Mouse (Mus musculus): ENCODE measurements around the gene Itfg2.
A peak's percentile ranks its signal among the peaks of the same experiment; 100 is the strongest.

Itfg2 gene

GRCm38 (mm10) chr6:128375192-128375591 is 49.5 kb downstream of the Itfg2 start, which contains the start of the genes Tex52 and Gm44596:
TSS of gene Tex52 (plus strand) at chr6:128375456.
TSS of gene Gm44596 (plus strand) at chr6:128375503.
- TF ChIP-seq GATA4 (IDR thresholded peaks at IDR 0.05; ENCODE audit: insufficient replicate concordance, low read length): no peak

- TF ChIP-seq GATA4 (IDR thresholded peaks at IDR 0.05; ENCODE audit: insufficient replicate concordance, low read length): no peak
Measured at GRCm38 (mm10) chr6:128370040-128370439, 54.7 kb downstream of the Itfg2 start.

GRCm38 (mm10) chr6:128366466-128366865 is 58.3 kb downstream of the Itfg2 start:
- TF ChIP-seq GATA4 (IDR thresholded peaks at IDR 0.05; ENCODE audit: insufficient replicate concordance, low read length): no peak

GRCm38 (mm10) chr6:128364721-128365120 is 60.0 kb downstream of the Itfg2 start:
- TF ChIP-seq GATA4 (IDR thresholded peaks at IDR 0.05; ENCODE audit: insufficient replicate concordance, low read length): no peak

GRCm38 (mm10) chr6:128363007-128363825 is 61.5 kb downstream of the Itfg2 start:
- TF ChIP-seq GATA4 (IDR thresholded peaks at IDR 0.05; ENCODE audit: insufficient replicate concordance, low read length): no peak

GRCm38 (mm10) chr6:128362381-128363006 is 62.2 kb downstream of the Itfg2 start, which contains the start of the genes Rhno1 and Foxm1:
TSS of gene Rhno1 (minus strand) at chr6:128362911.
TSS of gene Foxm1 (plus strand) at chr6:128362967.
- TF ChIP-seq GATA4 (IDR thresholded peaks at IDR 0.05; ENCODE audit: insufficient replicate concordance, low read length): peak; percentile 24; the same call in 1 of the 2 replicates

- TF ChIP-seq GATA4 (IDR thresholded peaks at IDR 0.05; ENCODE audit: insufficient replicate concordance, low read length): no peak
Measured at GRCm38 (mm10) chr6:128361901-128362300, 62.8 kb downstream of the Itfg2 start.

Measured in liver, adult (tissue).